Mouse (Mus musculus) cerebellum, adult 18-20 months (tissue): ENCODE results near the gene Rasgef1b.

Experiments used
- DNase-seq, 2 experiments: peaks; one replicate each; pipeline ENCODE4 v3.0.0; 2021

The Rasgef1b gene

GRCm38 (mm10) chr5:99390776-99391175, 338.1 kb downstream of the Rasgef1b start:
- DNase-seq, result no peak

- DNase-seq, result no peak
Observed at GRCm38 (mm10) chr5:99390314-99390713, 338.6 kb downstream of the Rasgef1b start.

GRCm38 (mm10) chr5:99388585-99389250, 340.1 kb downstream of the Rasgef1b start:
- DNase-seq, result no peak

GRCm38 (mm10) chr5:99388131-99388530, 340.7 kb downstream of the Rasgef1b start:
- DNase-seq, result no peak

GRCm38 (mm10) chr5:99387185-99387981, 341.5 kb downstream of the Rasgef1b start:
- no peak for DNase-seq

- no peak for DNase-seq
Observed at GRCm38 (mm10) chr5:99386246-99386845, 342.5 kb downstream of the Rasgef1b start.

GRCm38 (mm10) chr5:99385737-99386136, 343.1 kb downstream of the Rasgef1b start:
- no peak for DNase-seq

GRCm38 (mm10) chr5:99385090-99385489, 343.8 kb downstream of the Rasgef1b start:
- no peak for DNase-seq

GRCm38 (mm10) chr5:99383783-99384281, 345.0 kb downstream of the Rasgef1b start:
- DNase-seq, result no peak

- DNase-seq, result no peak
Observed at GRCm38 (mm10) chr5:99382786-99383185, 346.1 kb downstream of the Rasgef1b start.

GRCm38 (mm10) chr5:99381639-99382038, 347.2 kb downstream of the Rasgef1b start:
- DNase-seq, result no peak

GRCm38 (mm10) chr5:99380882-99381281, 348.0 kb downstream of the Rasgef1b start:
- DNase-seq, result no peak

GRCm38 (mm10) chr5:99380166-99380565, 348.7 kb downstream of the Rasgef1b start:
- no peak for DNase-seq

GRCm38 (mm10) chr5:99378437-99379226, 350.2 kb downstream of the Rasgef1b start:
- no peak for DNase-seq

GRCm38 (mm10) chr5:99375725-99376124, 353.1 kb downstream of the Rasgef1b start:
- DNase-seq, result no peak

GRCm38 (mm10) chr5:99374460-99374859, 354.4 kb downstream of the Rasgef1b start:
- no peak for DNase-seq

- DNase-seq, result no peak
Observed at GRCm38 (mm10) chr5:99373570-99374151, 355.2 kb downstream of the Rasgef1b start.

GRCm38 (mm10) chr5:99370636-99371035, 358.2 kb downstream of the Rasgef1b start:
- DNase-seq, result no peak

GRCm38 (mm10) chr5:99369256-99369655, 359.6 kb downstream of the Rasgef1b start:
- DNase-seq, result no peak

GRCm38 (mm10) chr5:99368615-99369014, 360.2 kb downstream of the Rasgef1b start:
- no peak for DNase-seq

GRCm38 (mm10) chr5:99360531-99360930, 368.3 kb downstream of the Rasgef1b start:
- no peak for DNase-seq

- no peak for DNase-seq
Observed at GRCm38 (mm10) chr5:99359251-99359650, 369.6 kb downstream of the Rasgef1b start.
